Mouse (Mus musculus): ENCODE results near the gene P2rx1. TPM values are rescaled to one million over a fixed set of nuclear protein-coding genes. Genes with fewer than 3 reads are reported as not detected.

Gene P2rx1
- polyA plus RNA-seq, 1 experiment from 2014 or later, result 1.7 TPM

DNA sequence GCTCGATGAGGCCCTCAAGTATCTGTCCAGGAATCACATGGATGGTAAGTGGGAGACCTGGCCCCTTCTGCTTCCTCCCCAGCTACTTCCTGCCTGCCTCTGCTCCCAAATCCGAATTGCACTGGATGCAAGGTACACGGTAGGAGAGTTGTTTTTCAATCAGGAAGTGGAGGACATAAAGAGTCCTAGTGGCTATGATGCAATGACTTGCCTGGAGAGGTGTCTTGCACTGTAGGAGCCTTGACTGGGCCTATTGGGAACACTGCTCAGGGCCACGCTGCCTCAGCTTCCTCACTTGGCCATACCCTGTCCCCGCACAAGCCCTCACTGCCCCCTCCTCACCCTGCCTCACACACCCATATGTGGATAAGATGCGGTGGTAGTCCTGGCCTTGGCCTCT, 9.9 kb upstream of the P2rx1 start:
- no peaks in the 10 kb centered on the region for H3K9me3 ChIP-seq (replicated peaks)
- H3K4me1 ChIP-seq (replicated peaks), result peaks cover 36% of the 10 kb centered on the region
- no peak overlapping the region for H3K27ac ChIP-seq
- H3K27me3 ChIP-seq, result no peaks in the 10 kb centered on the region
- no peaks in the 10 kb centered on the region for H3K36me3 ChIP-seq
- ATAC-seq (replicated peaks; ENCODE audit: insufficient number of reproducible peaks, insufficient read depth, low FRiP score, low read depth), result no peak
- no peak overlapping the region for H3K9ac ChIP-seq
- WGBS, result 71% methylated on average over 6 of the region's 6 CpGs
- H3K4me3 ChIP-seq, result no peak overlapping the region
- H3K4me2 ChIP-seq, result no peak overlapping the region

GRCm38 (mm10) chr11:72990688-72991087, 8.2 kb upstream of the P2rx1 start:
- Histone ChIP-seq H3K4me3 (no peak overlapping the region), H3K36me3 (no peaks in the 10 kb centered on the region), H3K4me2 (no peak overlapping the region), H3K9ac (no peak overlapping the region), H3K27me3 (no peaks in the 10 kb centered on the region), H3K4me1 (replicated peaks) (peaks cover 36% of the 10 kb centered on the region), H3K27ac (no peak overlapping the region), H3K9me3 (replicated peaks) (no peaks in the 10 kb centered on the region)
- ATAC-seq (replicated peaks; ENCODE audit: insufficient number of reproducible peaks, insufficient read depth, low FRiP score, low read depth), result no peak
- 80% methylated on average over 9 of the region's 9 CpGs for WGBS

- H3K9me3 ChIP-seq (replicated peaks), result no peaks in the 10 kb centered on the region
- no peak overlapping the region for H3K27ac ChIP-seq
- no peak overlapping the region for H3K4me3 ChIP-seq
- H3K9ac ChIP-seq, result no peak overlapping the region
- 47% methylated on average over 9 of the region's 9 CpGs for WGBS
- peaks cover 42% of the 10 kb centered on the region for H3K4me1 ChIP-seq (replicated peaks)
- H3K4me2 ChIP-seq, result no peak overlapping the region
- no peaks in the 10 kb centered on the region for H3K27me3 ChIP-seq
- no peak for ATAC-seq (replicated peaks; ENCODE audit: insufficient number of reproducible peaks, insufficient read depth, low FRiP score, low read depth)
- H3K36me3 ChIP-seq, result no peaks in the 10 kb centered on the region
Observed at GRCm38 (mm10) chr11:72991961-72992360, 6.9 kb upstream of the P2rx1 start.

DNA sequence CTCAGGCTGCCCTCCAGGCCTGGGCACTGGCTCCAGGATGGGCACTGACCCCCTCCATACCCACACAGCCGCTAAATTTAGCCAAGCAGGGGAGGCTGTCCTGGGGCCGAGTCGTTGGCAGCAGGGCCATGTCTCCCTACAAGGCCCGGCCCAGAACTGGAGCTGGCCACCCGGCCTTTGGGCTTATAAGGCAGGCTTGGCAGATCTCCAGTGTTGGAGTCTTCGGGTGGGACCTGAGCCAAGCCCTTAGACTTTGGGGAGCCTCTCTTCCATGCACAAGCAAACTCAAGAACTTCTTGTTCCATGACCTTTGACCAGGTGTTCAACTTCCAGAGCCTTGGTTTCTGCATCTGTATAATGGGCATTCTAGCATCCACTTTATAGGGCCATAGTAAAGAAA, 2.6 kb upstream of the P2rx1 start:
- Histone ChIP-seq H3K27ac (no peak overlapping the region), H3K27me3 (no peaks in the 10 kb centered on the region), H3K36me3 (no peaks in the 10 kb centered on the region), H3K4me2 (no peak overlapping the region), H3K4me1 (replicated peaks) (peaks cover 34% of the 10 kb centered on the region), H3K4me3 (no peak overlapping the region), H3K9me3 (replicated peaks) (no peaks in the 10 kb centered on the region), H3K9ac (no peak overlapping the region)
- 51% methylated on average over 6 of the region's 6 CpGs for WGBS
- no peak; the same call in 1 of the 2 replicates for ATAC-seq (replicated peaks; ENCODE audit: insufficient number of reproducible peaks, insufficient read depth, low FRiP score, low read depth)

- 96% methylated on average over 2 of the region's 2 CpGs for WGBS
- H3K27me3 ChIP-seq, result no peaks in the 10 kb centered on the region
- H3K36me3 ChIP-seq, result no peaks in the 10 kb centered on the region
- H3K27ac ChIP-seq, result no peak overlapping the region
- no peaks in the 10 kb centered on the region for H3K9me3 ChIP-seq (replicated peaks)
- ATAC-seq (replicated peaks; ENCODE audit: insufficient number of reproducible peaks, insufficient read depth, low FRiP score, low read depth), result no peak
- H3K4me2 ChIP-seq, result no peak overlapping the region
- peaks cover 32% of the 10 kb centered on the region for H3K4me1 ChIP-seq (replicated peaks)
- no peak overlapping the region for H3K4me3 ChIP-seq
- no peak overlapping the region for H3K9ac ChIP-seq
Observed at GRCm38 (mm10) chr11:72996781-72997180, 2.1 kb upstream of the P2rx1 start.

- Histone ChIP-seq H3K4me3 (no peak overlapping the region), H3K9ac (no peak overlapping the region), H3K27ac (no peak overlapping the region), H3K36me3 (no peaks in the 10 kb centered on the region), H3K27me3 (no peaks in the 10 kb centered on the region), H3K9me3 (replicated peaks) (no peaks in the 10 kb centered on the region), H3K4me2 (no peak overlapping the region), H3K4me1 (replicated peaks) (peaks cover 26% of the 10 kb centered on the region)
- WGBS, result 53% methylated on average over 13 of the region's 13 CpGs
- no peak for ATAC-seq (replicated peaks; ENCODE audit: insufficient number of reproducible peaks, insufficient read depth, low FRiP score, low read depth)
Observed at GRCm38 (mm10) chr11:72997529-72998326, 1.2 kb upstream of the P2rx1 start.

GRCm38 (mm10) chr11:73001029-73001428, 2.1 kb downstream of the P2rx1 start:
- Histone ChIP-seq H3K9ac (no peak overlapping the region), H3K9me3 (replicated peaks) (no peaks in the 10 kb centered on the region), H3K4me3 (no peak overlapping the region), H3K36me3 (no peaks in the 10 kb centered on the region), H3K4me2 (no peak overlapping the region), H3K27ac (no peak overlapping the region), H3K4me1 (replicated peaks) (peaks cover 29% of the 10 kb centered on the region), H3K27me3 (no peaks in the 10 kb centered on the region)
- no peak; the same call in 1 of the 2 replicates for ATAC-seq (replicated peaks; ENCODE audit: insufficient number of reproducible peaks, insufficient read depth, low FRiP score, low read depth)
- WGBS, result 11% methylated on average over 6 of the region's 6 CpGs

- peak; percentile 61 for ATAC-seq (replicated peaks; ENCODE audit: insufficient number of reproducible peaks, insufficient read depth, low FRiP score, low read depth)
- Histone ChIP-seq H3K9me3 (replicated peaks) (no peaks in the 10 kb centered on the region), H3K27ac (peak overlapping the region; percentile 73), H3K4me3 (no peak overlapping the region), H3K9ac (no peak overlapping the region), H3K4me2 (no peak overlapping the region), H3K4me1 (replicated peaks) (peaks cover 31% of the 10 kb centered on the region), H3K27me3 (peaks cover 21% of the 10 kb centered on the region), H3K36me3 (no peaks in the 10 kb centered on the region)
- WGBS, result 0% methylated on average over 2 of the region's 2 CpGs
Observed at GRCm38 (mm10) chr11:73006377-73006776, 7.5 kb downstream of the P2rx1 start.

- ATAC-seq (replicated peaks; ENCODE audit: insufficient number of reproducible peaks, insufficient read depth, low FRiP score, low read depth), result no peak
- H3K9me3 ChIP-seq (replicated peaks), result no peaks in the 10 kb centered on the region
- no peak overlapping the region for H3K4me3 ChIP-seq
- 41% methylated on average over 3 of the region's 3 CpGs for whole genome bisulfite sequencing
- peaks cover 31% of the 10 kb centered on the region for H3K4me1 ChIP-seq (replicated peaks)
- H3K36me3 ChIP-seq, result no peaks in the 10 kb centered on the region
- H3K4me2 ChIP-seq, result no peak overlapping the region
- H3K27me3 ChIP-seq, result peaks cover 21% of the 10 kb centered on the region
- no peak overlapping the region for H3K9ac ChIP-seq
- H3K27ac ChIP-seq, result no peak overlapping the region
Observed at GRCm38 (mm10) chr11:73007113-73007512, 8.2 kb downstream of the P2rx1 start.

DNA sequence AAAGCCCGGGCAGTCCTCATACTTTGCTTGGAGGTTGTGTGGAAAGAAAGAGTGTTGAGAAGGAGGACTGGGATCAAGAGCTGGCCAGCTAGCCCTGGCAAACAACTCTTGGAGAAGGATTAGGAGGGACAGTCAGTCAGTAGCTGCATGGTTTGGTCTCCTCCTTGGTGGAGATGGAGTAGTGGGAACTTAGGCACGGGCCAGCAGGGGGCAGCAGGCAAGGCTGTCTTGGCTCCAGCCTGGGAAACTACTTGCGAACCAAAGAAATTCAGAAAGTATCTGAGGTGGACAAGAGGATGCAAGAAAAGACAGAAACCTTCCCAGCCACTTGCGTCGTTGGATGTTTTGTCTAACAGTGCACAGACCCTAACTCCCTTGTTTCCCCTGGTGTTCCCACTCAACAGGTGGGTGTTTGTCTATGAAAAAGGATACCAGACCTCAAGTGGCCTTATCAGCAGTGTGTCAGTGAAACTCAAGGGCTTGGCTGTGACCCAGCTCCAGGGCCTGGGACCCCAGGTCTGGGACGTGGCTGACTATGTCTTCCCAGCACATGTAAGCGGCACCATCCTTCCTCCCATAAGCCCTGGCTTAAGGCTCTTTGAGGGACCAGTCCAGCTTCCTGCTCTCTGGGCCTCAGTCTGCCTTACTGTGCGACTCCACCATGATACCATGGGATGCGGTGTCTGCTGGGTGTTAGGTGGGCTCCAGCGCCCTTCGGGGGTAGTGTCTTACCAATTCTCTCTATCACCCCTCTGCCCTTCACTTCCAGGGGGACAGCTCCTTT, 9.0 kb downstream of the P2rx1 start:
- Histone ChIP-seq H3K9me3 (replicated peaks) (no peaks in the 10 kb centered on the region), H3K4me2 (no peak overlapping the region), H3K36me3 (no peaks in the 10 kb centered on the region), H3K4me1 (replicated peaks) (peaks cover 31% of the 10 kb centered on the region), H3K27ac (no peak overlapping the region), H3K4me3 (no peak overlapping the region), H3K9ac (0 out of 2 replicates have a peak overlapping the region, but pooled peaks have one; percentile 13), H3K27me3 (peaks cover 21% of the 10 kb centered on the region)
- no peak; the same call in 1 of the 2 replicates for ATAC-seq (replicated peaks; ENCODE audit: insufficient number of reproducible peaks, insufficient read depth, low FRiP score, low read depth)
- 46% methylated on average over 11 of the region's 11 CpGs for WGBS

DNA sequence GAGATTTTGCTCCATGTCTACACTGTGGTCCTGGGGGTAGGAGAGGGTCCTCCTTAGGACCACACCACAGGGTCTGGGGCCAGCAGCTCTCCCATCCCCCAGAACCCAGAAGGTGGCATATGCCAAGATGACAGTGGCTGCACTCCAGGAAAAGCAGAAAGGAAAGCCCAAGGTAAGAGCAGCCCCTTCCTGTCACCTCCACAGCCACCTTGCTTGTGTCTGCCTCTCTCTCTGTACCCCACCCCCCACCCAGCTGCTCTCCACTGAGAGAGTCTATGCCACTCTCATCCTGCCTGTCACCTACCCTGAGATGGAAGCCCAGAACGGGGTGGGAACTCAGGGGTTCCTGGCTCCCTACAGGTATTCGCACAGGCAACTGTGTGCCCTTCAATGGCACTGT, 9.9 kb downstream of the P2rx1 start:
- Histone ChIP-seq H3K4me3 (no peak overlapping the region), H3K9ac (no peak overlapping the region), H3K9me3 (replicated peaks) (no peaks in the 10 kb centered on the region), H3K4me2 (no peak overlapping the region), H3K27ac (no peak overlapping the region), H3K36me3 (no peaks in the 10 kb centered on the region), H3K27me3 (peaks cover 22% of the 10 kb centered on the region), H3K4me1 (replicated peaks) (peaks cover 31% of the 10 kb centered on the region)
- ATAC-seq (replicated peaks; ENCODE audit: insufficient number of reproducible peaks, insufficient read depth, low FRiP score, low read depth), result no peak
- 60% methylated on average over 2 of the region's 2 CpGs for WGBS

Data from heart, embryonic 15.5 days (tissue).